ENCODE assay signal across 8 mouse cellular contexts in genomic region chr15:83593702-83594512, GRCm38 (mm10). TPM values are rescaled to one million over a fixed set of nuclear protein-coding genes. Genes with fewer than 3 reads are reported as not detected.
DNase-seq lines count a peak whose midpoint lies in the region; ATAC-seq and TF ChIP-seq lines count a peak whose summit lies in the region.

No protein-coding gene starts in this region.

- intact Hi-C loops in left cerebral cortex, postnatal 25 days (cut with DNase I), result no loop called here

- H3K9ac ChIP-seq in embryonic facial prominence, embryonic 12.5 days, result peak overlapping the region; percentile 80
- H3K9ac ChIP-seq in limb, embryonic 11.5 days (ENCODE audit: low read length), result peak overlapping the region; percentile 83
- H3K9ac ChIP-seq in neural tube, embryonic 14.5 days (replicated peaks; ENCODE audit: low read depth, low read length), result peak overlapping the region; percentile 66

- WGBS in embryonic facial prominence, embryonic 12.5 days, result 9% methylated on average over 19 of the region's 19 CpGs
- 9% methylated on average over 19 of the region's 19 CpGs for WGBS in limb, embryonic 11.5 days
- 9% methylated on average over 19 of the region's 19 CpGs for WGBS in neural tube, embryonic 14.5 days

- H3K4me1 ChIP-seq in embryonic facial prominence, embryonic 12.5 days, result peaks cover 15% of the 10 kb centered on the region
- H3K4me1 ChIP-seq in limb, embryonic 11.5 days (ENCODE audit: control insufficient read depth, insufficient read depth, low read length), result peaks cover 11% of the 10 kb centered on the region
- H3K4me1 ChIP-seq in neural tube, embryonic 14.5 days (ENCODE audit: control insufficient read depth, insufficient read depth, low read length), result peaks cover 12% of the 10 kb centered on the region; the same call in 1 of the 2 replicates

- peaks cover 53% of the 10 kb centered on the region for H3K79me3 ChIP-seq in C2C12 (ENCODE audit: low read depth)

- peak; percentile 25 for DNase-seq in CD4-positive, CD25-positive, alpha-beta regulatory T cell, adult 2 months (ENCODE audit: low read depth, low spot score)
- peak; percentile 41 for DNase-seq in limb, embryonic 11.5 days (ENCODE audit: low spot score)
- DNase-seq in left cerebral cortex, postnatal 25 days (ENCODE audit: low spot score in 2 of 2), result no peak
- no peak for DNase-seq in adrenal gland, postnatal 4 days (ENCODE audit: low spot score in 2 of 2)

- H3ac ChIP-seq in C2C12 (ENCODE audit: control insufficient read depth, insufficient read length, low read depth), result peak overlapping the region; percentile 84

- TF ChIP-seq CTCF in C2C12 (IDR thresholded peaks at IDR 0.05; ENCODE audit: control insufficient read depth, insufficient read depth, insufficient read length), result no peak

- peaks cover 61% of the 10 kb centered on the region for H3K79me2 ChIP-seq in C2C12 (ENCODE audit: control insufficient read depth, insufficient read depth)

- peak overlapping the region; percentile 83 for H3K4me2 ChIP-seq in embryonic facial prominence, embryonic 12.5 days (replicated peaks)
- peak overlapping the region; percentile 92 for H3K4me2 ChIP-seq in limb, embryonic 11.5 days (ENCODE audit: low read depth, severe bottlenecking)
- H3K4me2 ChIP-seq in neural tube, embryonic 14.5 days (ENCODE audit: low read depth, low read length), result peak overlapping the region; percentile 85

- peak overlapping the region; percentile 73; the same call in 1 of the 2 replicates for H3K27ac ChIP-seq in embryonic facial prominence, embryonic 12.5 days
- H3K27ac ChIP-seq in limb, embryonic 11.5 days (replicated peaks; ENCODE audit: low read depth, low read length), result peak overlapping the region; percentile 30; the same call in 1 of the 2 replicates
- H3K27ac ChIP-seq in neural tube, embryonic 14.5 days (ENCODE audit: low read depth, low read length), result no peak overlapping the region

- no peaks in the 10 kb centered on the region for H3K27me3 ChIP-seq in C2C12 (ENCODE audit: control insufficient read depth, insufficient read depth, insufficient read length)
- H3K27me3 ChIP-seq in embryonic facial prominence, embryonic 12.5 days, result no peaks in the 10 kb centered on the region
- no peaks in the 10 kb centered on the region for H3K27me3 ChIP-seq in limb, embryonic 11.5 days (ENCODE audit: control insufficient read depth, insufficient read depth, low read length)
- no peaks in the 10 kb centered on the region for H3K27me3 ChIP-seq in neural tube, embryonic 14.5 days (ENCODE audit: control insufficient read depth, insufficient read depth, low read length)

- no peak for ATAC-seq in CD4-positive, CD25-positive, alpha-beta regulatory T cell, adult 4 months
- peak; percentile 57; the same call in 1 of the 2 replicates for ATAC-seq in embryonic facial prominence, embryonic 12.5 days (ENCODE audit: insufficient number of reproducible peaks, insufficient read depth, low FRiP score, low TSS enrichment)
- ATAC-seq in limb, embryonic 11.5 days (ENCODE audit: insufficient number of reproducible peaks, low FRiP score, low TSS enrichment, low read depth), result peak; percentile 44; the same call in 1 of the 2 replicates
- peak; percentile 41; the same call in 1 of the 2 replicates for ATAC-seq in neural tube, embryonic 14.5 days (ENCODE audit: low read depth)

- no peaks in the 10 kb centered on the region for H3K9me3 ChIP-seq in embryonic facial prominence, embryonic 12.5 days
- H3K9me3 ChIP-seq in limb, embryonic 11.5 days (ENCODE audit: control insufficient read depth, low read length), result no peaks in the 10 kb centered on the region
- H3K9me3 ChIP-seq in neural tube, embryonic 14.5 days (ENCODE audit: control insufficient read depth, low read length), result no peaks in the 10 kb centered on the region

- peak overlapping the region; percentile 95 for H3K4me3 ChIP-seq in C2C12 (ENCODE audit: insufficient read depth, poor library complexity, severe bottlenecking)
- H3K4me3 ChIP-seq in embryonic facial prominence, embryonic 12.5 days, result peak overlapping the region; percentile 90
- peak overlapping the region; percentile 87 for H3K4me3 ChIP-seq in limb, embryonic 11.5 days (ENCODE audit: low read depth, low read length)
- peak overlapping the region; percentile 71 for H3K4me3 ChIP-seq in neural tube, embryonic 14.5 days (ENCODE audit: low read depth, low read length)

- H3K36me3 ChIP-seq in C2C12 (ENCODE audit: control insufficient read depth, insufficient read depth), result peaks cover 24% of the 10 kb centered on the region
- peaks cover 6% of the 10 kb centered on the region; the same call in 1 of the 2 replicates for H3K36me3 ChIP-seq in embryonic facial prominence, embryonic 12.5 days
- peaks cover 2% of the 10 kb centered on the region; the same call in 1 of the 2 replicates for H3K36me3 ChIP-seq in limb, embryonic 11.5 days (ENCODE audit: control insufficient read depth, insufficient read depth, low read length)
- H3K36me3 ChIP-seq in neural tube, embryonic 14.5 days (ENCODE audit: control insufficient read depth, insufficient read depth, low read length), result no peaks in the 10 kb centered on the region

TF ChIP-seq in C2C12, 6 proteins besides CTCF, POLR2A, EP300 and RAD21:
- TF ChIP-seq USF1 (IDR thresholded peaks at IDR 0.05; ENCODE audit: low read depth) (peak; percentile 80), MYOG (IDR thresholded peaks at IDR 0.05; ENCODE audit: control insufficient read depth, extremely low read depth, insufficient read length) (no peak), FOSL1 (IDR thresholded peaks at IDR 0.05; ENCODE audit: insufficient read depth, low read length, poor library complexity, severe bottlenecking) (no peak), CEBPB (IDR thresholded peaks at IDR 0.05; ENCODE audit: low read depth) (no peak)
TF ChIP-seq in C2C12: peak in this region for 1.

RNA-seq across cellular contexts. Expression of gene Ttll12, which starts 1.1 kb away (rescaled TPM):
- polyA plus RNA-seq in CD4-positive, CD25-positive, alpha-beta regulatory T cell, adult 4 months (2017; shearing (Covaris generic)), result 10 to 100 TPM in 1 of 2 experiments, 1 to 10 TPM in 1; 9.0 to 12.2 TPM
- 84.8 TPM for polyA plus RNA-seq in C2C12 (2012; fragmentation: generic; extraction: Trizol)
- polyA plus RNA-seq in embryonic facial prominence, embryonic 12.5 days (2016; fragmentation: Nextera tagmentation; extraction: Ambion mirVana), result 48.9 and 51.0 TPM in 2 replicates
- polyA plus RNA-seq in limb, embryonic 11.5 days (2014; fragmentation: Nextera tagmentation; extraction: Ambion mirVana), result 55.8 and 59.1 TPM in 2 replicates
- 39.8 and 42.6 TPM in 2 replicates for polyA plus RNA-seq in neural tube, embryonic 14.5 days (2014; fragmentation: Nextera tagmentation; extraction: Ambion mirVana)
- 10 to 100 TPM; 10.9 to 12.3 TPM for total RNA-seq in left cerebral cortex, postnatal 25 days (2021)
- 10 to 100 TPM; 26.1 to 26.8 TPM for total RNA-seq in adrenal gland, postnatal 4 days (2021)

RNA-seq across cellular contexts. Expression of gene Mcat, which starts 30.3 kb away (rescaled TPM):
- 1 to 10 TPM; 2.3 to 3.2 TPM for polyA plus RNA-seq in CD4-positive, CD25-positive, alpha-beta regulatory T cell, adult 4 months (2017; shearing (Covaris generic))
- 42.4 TPM for polyA plus RNA-seq in C2C12 (2012; fragmentation: generic; extraction: Trizol)
- 51.3 and 52.7 TPM in 2 replicates for polyA plus RNA-seq in embryonic facial prominence, embryonic 12.5 days (2016; fragmentation: Nextera tagmentation; extraction: Ambion mirVana)
- polyA plus RNA-seq in limb, embryonic 11.5 days (2014; fragmentation: Nextera tagmentation; extraction: Ambion mirVana), result 44.9 and 48.4 TPM in 2 replicates
- polyA plus RNA-seq in neural tube, embryonic 14.5 days (2014; fragmentation: Nextera tagmentation; extraction: Ambion mirVana), result 31.8 and 36.6 TPM in 2 replicates
- 10 to 100 TPM; 24.6 to 27.2 TPM for total RNA-seq in left cerebral cortex, postnatal 25 days (2021)
- total RNA-seq in adrenal gland, postnatal 4 days (2021), result 10 to 100 TPM; 38.1 to 43.3 TPM

RNA-seq across cellular contexts. Expression of gene Tspo, which starts 30.5 kb away (rescaled TPM):
- 100 to 1,000 TPM; 259 to 323 TPM for polyA plus RNA-seq in CD4-positive, CD25-positive, alpha-beta regulatory T cell, adult 4 months (2017; shearing (Covaris generic))
- polyA plus RNA-seq in C2C12 (2012; fragmentation: generic; extraction: Trizol), result 693 TPM
- 25.1 and 27.1 TPM in 2 replicates for polyA plus RNA-seq in embryonic facial prominence, embryonic 12.5 days (2016; fragmentation: Nextera tagmentation; extraction: Ambion mirVana)
- polyA plus RNA-seq in limb, embryonic 11.5 days (2014; fragmentation: Nextera tagmentation; extraction: Ambion mirVana), result 46.1 and 51.8 TPM in 2 replicates
- 4.7 and 7.7 TPM in 2 replicates for polyA plus RNA-seq in neural tube, embryonic 14.5 days (2014; fragmentation: Nextera tagmentation; extraction: Ambion mirVana)
- total RNA-seq in left cerebral cortex, postnatal 25 days (2021), result 1 to 10 TPM; 4.0 to 4.8 TPM
- 100 to 1,000 TPM; 168 to 169 TPM for total RNA-seq in adrenal gland, postnatal 4 days (2021)

Comparison
In these comparisons a context has a peak if more than half of its experiments do, and no peak if none do; other contexts are left out.
1. DNase-seq: peak in CD4-positive, CD25-positive, alpha-beta regulatory T cell, adult 2 months (single experiment) and limb, embryonic 11.5 days (single experiment); none in left cerebral cortex, postnatal 25 days (0 of 2) and adrenal gland, postnatal 4 days (0 of 2).
2. Peak in every context shown above with its lines, with median percentiles within 50 percentile points of each other: H3K4me3 ChIP-seq, H3K4me2 ChIP-seq and H3K9ac ChIP-seq.